Mouse (Mus musculus) small intestine, adult 2 months (tissue): ENCODE measurements around the gene Gm20503.

ENCODE experiments used
- CTCF ChIP-seq: fragments of 200-500 bp; IDR thresholded peaks from 2 replicates; pipeline ENCODE4 v1.5.1; 2012; ENCODE audit warnings: low read depth, mild to moderate bottlenecking, control low read depth, inconsistent platforms, low read length, moderate library complexity, mixed read lengths; ENCODE audit not compliant: insufficient replicate concordance, insufficient read length; ENCODE audit errors: extremely low read depth
- POLR2A ChIP-seq: fragments of 200-500 bp; IDR thresholded peaks from 2 replicates; pipeline ENCODE4 v1.6.1; 2012; ENCODE audit warnings: low read depth, mild to moderate bottlenecking, control low read depth, inconsistent platforms, low read length, moderate library complexity

DNA sequence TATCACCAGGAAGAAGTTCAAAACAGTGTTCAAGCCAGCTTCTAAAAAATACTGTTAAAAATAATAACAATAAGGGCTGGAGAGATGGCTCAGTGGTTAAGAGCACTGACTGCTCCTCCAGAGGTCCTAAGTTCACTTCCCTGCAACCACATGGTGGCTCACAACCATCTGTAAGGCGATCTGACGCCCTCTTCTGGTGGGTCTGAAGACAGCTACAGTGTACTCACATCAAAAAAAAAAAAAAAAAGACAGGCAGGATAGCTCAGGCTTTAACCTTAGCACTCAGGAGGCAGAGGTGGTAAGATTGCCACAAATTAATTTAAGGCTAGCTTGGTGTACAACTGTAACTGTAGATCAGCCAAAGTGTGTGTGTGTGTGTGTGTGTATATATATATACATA, 2.4 kb upstream of the Gm20503 start:
- TF ChIP-seq CTCF (peak; percentile 54; the same call in 1 of the 2 replicates), POLR2A (no peak)
